Mouse (Mus musculus): ENCODE measurements around the gene Ccdc146. TPM values are rescaled to one million over a fixed set of nuclear protein-coding genes. Genes with fewer than 3 reads are reported as not detected.

Gene Ccdc146
- polyA plus RNA-seq, 1 experiment from 2014 or later: 0.45 TPM

- Histone ChIP-seq H3K4me2 (ENCODE audit: low read depth, low read length) (no peak overlapping the region), H3K36me3 (replicated peaks; ENCODE audit: control insufficient read depth, insufficient read depth, low read depth, low read length) (no peaks in the 10 kb centered on the region), H3K9me3 (replicated peaks; ENCODE audit: control insufficient read depth, low read length) (no peaks in the 10 kb centered on the region), H3K4me3 (ENCODE audit: low read depth, low read length) (no peak overlapping the region), H3K27me3 (ENCODE audit: control insufficient read depth, insufficient read depth, low read length) (no peaks in the 10 kb centered on the region), H3K9ac (replicated peaks; ENCODE audit: low read length) (no peak overlapping the region), H3K4me1 (ENCODE audit: control insufficient read depth, insufficient read depth, low read length) (no peaks in the 10 kb centered on the region), H3K27ac (replicated peaks; ENCODE audit: low read depth, low read length) (no peak overlapping the region)
- ATAC-seq (replicated peaks; ENCODE audit: insufficient number of reproducible peaks, low FRiP score, low TSS enrichment, low read depth) (0 out of 2 replicates have a peak, but pooled peaks have one; percentile 39), DNase-seq (ENCODE audit: low spot score) (no peak)
- WGBS: 49% methylated on average over 9 of the region's 9 CpGs
These were observed 152.8 kb downstream of the Ccdc146 start for GRCm38 (mm10) chr5:21271386-21272354.

DNA sequence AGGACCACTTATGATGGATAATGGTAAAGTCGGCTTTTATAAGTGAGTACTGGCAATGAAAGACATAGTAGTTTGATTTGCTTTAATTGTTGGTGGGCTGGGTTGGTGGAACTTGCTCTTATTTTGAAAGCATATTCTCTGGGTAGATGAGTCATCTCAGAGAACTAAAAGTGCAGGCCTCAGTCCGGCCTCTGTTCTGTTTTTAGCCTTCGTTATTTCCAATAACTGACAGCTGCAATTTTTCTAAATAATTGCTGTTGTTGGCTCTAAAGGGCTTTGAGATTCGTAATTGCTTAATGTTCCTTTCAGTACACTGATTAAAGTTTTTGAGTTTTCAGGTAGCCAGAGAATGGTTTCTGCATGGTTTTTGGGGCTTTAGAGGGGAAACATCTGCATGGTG is 153.7 kb downstream of the Ccdc146 start:
- 74% methylated on average over 4 of the region's 4 CpGs for WGBS
- ATAC-seq (replicated peaks; ENCODE audit: insufficient number of reproducible peaks, low FRiP score, low TSS enrichment, low read depth): no peak
- no peaks in the 10 kb centered on the region for H3K36me3 ChIP-seq (replicated peaks; ENCODE audit: control insufficient read depth, insufficient read depth, low read depth, low read length)

DNA sequence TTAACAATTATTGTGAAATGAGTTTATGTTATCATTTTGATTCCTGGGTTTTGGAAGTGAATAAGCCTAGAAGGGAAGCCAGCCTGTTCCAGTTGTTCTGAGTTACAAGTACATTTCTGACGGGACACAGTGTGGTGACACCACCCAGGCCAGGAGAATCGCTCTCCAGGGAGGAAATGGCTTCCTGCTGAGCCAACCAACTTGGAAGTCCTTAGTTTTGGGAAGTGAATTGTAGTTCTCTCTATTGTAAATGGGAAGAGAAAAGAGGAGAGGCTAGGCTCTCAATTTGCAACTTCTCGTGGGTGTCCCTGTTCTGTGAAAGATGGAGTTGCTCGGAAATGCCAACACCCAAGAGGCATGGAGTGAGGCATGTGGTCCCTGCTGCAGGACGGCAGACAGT is 155.0 kb downstream of the Ccdc146 start:
- WGBS: 73% methylated on average over 5 of the region's 5 CpGs
- Histone ChIP-seq H3K36me3 (replicated peaks; ENCODE audit: control insufficient read depth, insufficient read depth, low read depth, low read length) (no peaks in the 10 kb centered on the region), H3K9me3 (replicated peaks; ENCODE audit: control insufficient read depth, low read length) (no peaks in the 10 kb centered on the region), H3K4me3 (ENCODE audit: low read depth, low read length) (no peak overlapping the region), H3K4me1 (ENCODE audit: control insufficient read depth, insufficient read depth, low read length) (no peaks in the 10 kb centered on the region), H3K9ac (replicated peaks; ENCODE audit: low read length) (no peak overlapping the region), H3K27me3 (ENCODE audit: control insufficient read depth, insufficient read depth, low read length) (no peaks in the 10 kb centered on the region), H3K4me2 (ENCODE audit: low read depth, low read length) (no peak overlapping the region), H3K27ac (replicated peaks; ENCODE audit: low read depth, low read length) (no peak overlapping the region)
- DNase-seq (ENCODE audit: low spot score): no peak
- ATAC-seq (replicated peaks; ENCODE audit: insufficient number of reproducible peaks, low FRiP score, low TSS enrichment, low read depth): no peak

More for the DNA sequence above, 153.7 kb downstream of the Ccdc146 start:
- Histone ChIP-seq H3K27ac (replicated peaks; ENCODE audit: low read depth, low read length) (no peak overlapping the region), H3K4me3 (ENCODE audit: low read depth, low read length) (no peak overlapping the region), H3K9me3 (replicated peaks; ENCODE audit: control insufficient read depth, low read length) (no peaks in the 10 kb centered on the region), H3K9ac (replicated peaks; ENCODE audit: low read length) (no peak overlapping the region), H3K27me3 (ENCODE audit: control insufficient read depth, insufficient read depth, low read length) (no peaks in the 10 kb centered on the region), H3K4me1 (ENCODE audit: control insufficient read depth, insufficient read depth, low read length) (no peaks in the 10 kb centered on the region), H3K4me2 (ENCODE audit: low read depth, low read length) (no peak overlapping the region)
- no peak for DNase-seq (ENCODE audit: low spot score)

- no peak overlapping the region for H3K27ac ChIP-seq (replicated peaks; ENCODE audit: low read depth, low read length)
- no peaks in the 10 kb centered on the region for H3K27me3 ChIP-seq (ENCODE audit: control insufficient read depth, insufficient read depth, low read length)
- H3K9ac ChIP-seq (replicated peaks; ENCODE audit: low read length): no peak overlapping the region
- DNase-seq (ENCODE audit: low spot score): no peak
- WGBS: 78% methylated on average over 2 of the region's 2 CpGs
- H3K4me3 ChIP-seq (ENCODE audit: low read depth, low read length): no peak overlapping the region
- no peaks in the 10 kb centered on the region for H3K9me3 ChIP-seq (replicated peaks; ENCODE audit: control insufficient read depth, low read length)
- no peak for ATAC-seq (replicated peaks; ENCODE audit: insufficient number of reproducible peaks, low FRiP score, low TSS enrichment, low read depth)
- no peak overlapping the region for H3K4me2 ChIP-seq (ENCODE audit: low read depth, low read length)
- H3K36me3 ChIP-seq (replicated peaks; ENCODE audit: control insufficient read depth, insufficient read depth, low read depth, low read length): no peaks in the 10 kb centered on the region
- H3K4me1 ChIP-seq (ENCODE audit: control insufficient read depth, insufficient read depth, low read length): no peaks in the 10 kb centered on the region
These were observed 157.4 kb downstream of the Ccdc146 start for GRCm38 (mm10) chr5:21267090-21267489.

- H3K4me3 ChIP-seq (ENCODE audit: low read depth, low read length): no peak overlapping the region
- H3K9me3 ChIP-seq (replicated peaks; ENCODE audit: control insufficient read depth, low read length): no peaks in the 10 kb centered on the region
- ATAC-seq (replicated peaks; ENCODE audit: insufficient number of reproducible peaks, low FRiP score, low TSS enrichment, low read depth): no peak
- no peak overlapping the region for H3K9ac ChIP-seq (replicated peaks; ENCODE audit: low read length)
- H3K27me3 ChIP-seq (ENCODE audit: control insufficient read depth, insufficient read depth, low read length): no peaks in the 10 kb centered on the region
- no peak overlapping the region for H3K4me2 ChIP-seq (ENCODE audit: low read depth, low read length)
- no peaks in the 10 kb centered on the region for H3K36me3 ChIP-seq (replicated peaks; ENCODE audit: control insufficient read depth, insufficient read depth, low read depth, low read length)
- WGBS: 33% methylated on average over 4 of the region's 4 CpGs
- peak; percentile 94 for DNase-seq (ENCODE audit: low spot score)
- H3K27ac ChIP-seq (replicated peaks; ENCODE audit: low read depth, low read length): no peak overlapping the region
- H3K4me1 ChIP-seq (ENCODE audit: control insufficient read depth, insufficient read depth, low read length): no peaks in the 10 kb centered on the region
These were observed 159.4 kb downstream of the Ccdc146 start for GRCm38 (mm10) chr5:21265049-21265448.

DNA sequence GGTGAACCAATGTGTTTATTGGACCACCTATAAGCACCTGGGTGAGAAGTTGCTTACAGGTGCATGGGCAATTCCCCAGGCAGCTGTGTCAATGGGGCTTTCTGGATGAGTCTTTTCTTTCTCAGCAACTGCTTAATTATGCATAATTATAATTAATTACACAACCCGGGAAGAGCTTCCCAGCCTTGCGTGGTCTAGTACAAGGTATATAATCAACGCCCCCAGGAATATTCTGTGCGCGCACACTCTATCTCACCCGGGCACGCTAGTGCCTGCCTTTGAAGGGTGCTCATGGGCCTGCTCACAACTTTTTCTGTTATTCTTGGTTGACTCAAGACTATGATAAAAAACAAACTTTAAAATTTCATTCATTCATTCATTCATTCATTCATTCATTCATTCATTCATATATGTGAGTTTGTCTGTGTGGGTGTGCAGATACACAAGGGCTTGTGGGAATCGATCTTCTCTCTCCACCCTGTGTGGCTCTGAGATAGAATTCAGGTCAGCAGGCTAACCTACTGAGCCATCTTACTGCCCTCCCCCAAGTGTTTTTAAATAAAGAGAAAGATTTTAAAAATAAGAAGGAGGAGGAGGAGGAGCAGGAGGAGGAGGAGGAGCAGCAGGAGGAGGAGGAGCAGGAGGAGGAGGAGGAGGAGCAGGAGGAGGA is 160.0 kb downstream of the Ccdc146 start:
- no peak overlapping the region for H3K4me3 ChIP-seq (ENCODE audit: low read depth, low read length)
- 79% methylated on average over 8 of the region's 8 CpGs for WGBS
- H3K4me1 ChIP-seq (ENCODE audit: control insufficient read depth, insufficient read depth, low read length): no peaks in the 10 kb centered on the region
- H3K9me3 ChIP-seq (replicated peaks; ENCODE audit: control insufficient read depth, low read length): no peaks in the 10 kb centered on the region
- no peaks in the 10 kb centered on the region for H3K36me3 ChIP-seq (replicated peaks; ENCODE audit: control insufficient read depth, insufficient read depth, low read depth, low read length)
- H3K27ac ChIP-seq (replicated peaks; ENCODE audit: low read depth, low read length): no peak overlapping the region
- H3K4me2 ChIP-seq (ENCODE audit: low read depth, low read length): no peak overlapping the region
- no peaks in the 10 kb centered on the region for H3K27me3 ChIP-seq (ENCODE audit: control insufficient read depth, insufficient read depth, low read length)
- ATAC-seq (replicated peaks; ENCODE audit: insufficient number of reproducible peaks, low FRiP score, low TSS enrichment, low read depth) (peak; percentile 78), DNase-seq (ENCODE audit: low spot score) (no peak)
- H3K9ac ChIP-seq (replicated peaks; ENCODE audit: low read length): no peak overlapping the region

- H3K4me1 ChIP-seq (ENCODE audit: control insufficient read depth, insufficient read depth, low read length): no peaks in the 10 kb centered on the region
- 43% methylated on average over 18 of the region's 18 CpGs for WGBS
- no peaks in the 10 kb centered on the region for H3K36me3 ChIP-seq (replicated peaks; ENCODE audit: control insufficient read depth, insufficient read depth, low read depth, low read length)
- H3K9me3 ChIP-seq (replicated peaks; ENCODE audit: control insufficient read depth, low read length): no peaks in the 10 kb centered on the region
- no peak overlapping the region for H3K4me2 ChIP-seq (ENCODE audit: low read depth, low read length)
- DNase-seq (ENCODE audit: low spot score) (peak; percentile 63), ATAC-seq (replicated peaks; ENCODE audit: insufficient number of reproducible peaks, low FRiP score, low TSS enrichment, low read depth) (peak; percentile 51)
- H3K27ac ChIP-seq (replicated peaks; ENCODE audit: low read depth, low read length): no peak overlapping the region
- no peak overlapping the region for H3K4me3 ChIP-seq (ENCODE audit: low read depth, low read length)
- H3K27me3 ChIP-seq (ENCODE audit: control insufficient read depth, insufficient read depth, low read length): no peaks in the 10 kb centered on the region
- no peak overlapping the region for H3K9ac ChIP-seq (replicated peaks; ENCODE audit: low read length)
These were observed 161.0 kb downstream of the Ccdc146 start for GRCm38 (mm10) chr5:21263202-21264055.
